Mouse (Mus musculus): ENCODE measurements around the gene Uvrag.

Gene Uvrag

GRCm38 (mm10) chr7:99139841-99140491 is 975 bp downstream of the Uvrag start:
- no peak for DNase-seq (ENCODE audit: low read depth, low spot score)

DNA sequence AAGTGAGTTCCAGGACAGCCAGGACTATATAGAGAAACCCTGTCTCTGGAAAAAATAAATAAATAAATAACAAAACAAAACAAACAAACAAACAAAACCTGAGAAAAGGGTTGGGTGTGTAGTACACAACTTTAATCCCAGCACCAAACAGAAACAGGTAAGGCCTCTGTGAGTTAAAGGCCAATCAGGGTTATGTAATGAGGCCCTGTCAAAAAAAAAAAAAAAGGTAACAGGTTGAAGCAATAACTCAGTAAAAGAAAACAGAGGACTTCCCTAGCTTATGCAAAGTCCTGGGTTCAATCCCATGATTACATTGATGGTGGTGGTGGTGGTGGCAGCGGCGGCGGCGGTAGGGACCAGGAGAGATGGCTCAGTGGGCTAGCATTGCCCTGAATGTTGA is 3.4 kb downstream of the Uvrag start:
- no peak for DNase-seq (ENCODE audit: low read depth, low spot score)

DNA sequence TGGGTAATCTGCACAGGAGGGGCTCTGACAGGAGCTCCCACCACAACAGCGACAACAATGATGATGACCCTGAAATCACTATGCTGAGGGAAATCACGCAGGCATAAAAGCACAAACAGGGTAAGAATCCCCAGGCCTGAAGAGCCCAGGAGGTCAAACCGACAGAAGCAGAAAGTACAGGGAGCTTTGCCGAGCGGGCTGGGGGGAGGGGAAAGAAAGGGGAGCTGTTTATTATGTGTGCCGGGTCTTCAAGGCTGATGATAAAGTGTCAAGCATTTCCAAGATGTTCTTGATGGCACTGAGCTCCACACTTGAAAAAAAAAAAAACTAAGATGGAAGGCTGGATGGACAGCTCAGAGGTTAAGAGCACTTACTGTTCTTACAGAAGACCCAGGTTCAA is 4.2 kb downstream of the Uvrag start:
- no peak for DNase-seq (ENCODE audit: low read depth, low spot score)

GRCm38 (mm10) chr7:99133811-99134402 is 7.0 kb downstream of the Uvrag start:
- no peak for DNase-seq (ENCODE audit: low read depth, low spot score)

- no peak for DNase-seq (ENCODE audit: low read depth, low spot score)
These were observed 8.3 kb downstream of the Uvrag start for GRCm38 (mm10) chr7:99132597-99132996.

- DNase-seq (ENCODE audit: low read depth, low spot score): no peak
These were observed 9.1 kb downstream of the Uvrag start for GRCm38 (mm10) chr7:99131819-99132353.

- no peak for DNase-seq (ENCODE audit: low read depth, low spot score)
These were observed 12.0 kb downstream of the Uvrag start for GRCm38 (mm10) chr7:99128965-99129364.

DNA sequence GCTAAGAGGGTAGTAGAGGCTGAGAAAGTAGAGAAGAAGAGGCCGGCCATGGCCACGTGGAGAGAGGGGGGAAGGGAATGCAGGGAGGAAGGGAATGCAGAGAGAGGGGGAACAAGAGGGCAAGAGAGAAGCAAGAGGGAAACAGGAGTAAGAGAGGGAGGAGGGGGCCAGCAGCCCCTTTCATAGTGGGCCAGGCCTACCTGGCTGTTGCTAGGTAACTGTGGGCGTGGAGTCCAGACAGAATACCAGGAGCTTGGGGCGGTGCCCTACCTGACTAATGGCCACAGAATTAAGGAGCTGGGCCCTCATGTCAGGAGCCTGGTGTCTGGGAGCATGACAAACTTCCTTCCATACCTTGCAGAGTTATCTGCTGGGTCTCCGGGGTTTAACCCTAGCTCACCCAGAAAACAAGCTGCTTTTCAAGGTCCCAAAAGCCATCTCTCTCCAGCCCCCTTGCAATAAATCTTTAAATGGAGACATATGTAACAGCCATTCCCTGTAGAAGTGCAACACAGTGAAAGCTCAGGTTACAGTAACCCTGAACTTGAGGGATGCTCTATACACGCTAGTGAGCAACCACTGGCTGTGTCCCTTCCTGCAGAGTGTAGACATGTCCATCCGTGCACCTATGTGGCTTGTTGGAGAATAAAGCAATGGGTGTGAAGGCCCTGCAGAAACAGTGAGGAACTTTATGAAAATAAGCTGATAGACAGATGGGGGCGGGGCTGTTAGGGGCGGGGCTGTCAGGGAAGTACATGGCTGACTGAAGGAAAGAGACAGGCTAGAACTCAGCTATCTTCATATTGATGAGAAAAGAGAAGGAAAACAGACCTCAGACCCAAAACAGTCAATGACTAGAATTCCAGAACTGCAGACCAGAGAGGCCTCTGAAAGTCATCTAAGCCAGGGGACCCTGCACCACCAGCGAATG is 12.7 kb downstream of the Uvrag start:
- DNase-seq (ENCODE audit: low read depth, low spot score): no peak

- no peak for DNase-seq (ENCODE audit: low read depth, low spot score)
These were observed 14.9 kb downstream of the Uvrag start for GRCm38 (mm10) chr7:99126057-99126456.

DNA sequence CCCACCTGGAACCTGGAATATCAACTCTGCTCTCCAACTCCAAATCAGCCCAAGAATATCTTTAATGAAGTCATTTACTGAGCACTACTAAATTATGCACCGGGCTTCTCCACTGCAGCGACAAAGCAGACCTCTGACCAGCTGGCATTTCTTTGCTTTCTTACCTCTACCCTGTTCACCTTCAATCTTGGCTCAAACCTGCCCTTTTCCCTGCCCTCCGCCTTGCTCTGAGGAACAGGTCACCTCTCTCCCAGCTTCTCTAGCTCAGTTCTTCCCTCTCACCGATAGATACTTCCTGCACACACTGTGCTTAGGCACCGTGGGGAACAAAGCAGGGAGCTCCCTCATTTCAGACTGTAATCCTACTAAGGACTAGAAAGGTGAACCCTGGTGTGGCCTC is 18.3 kb downstream of the Uvrag start:
- no peak for DNase-seq (ENCODE audit: low read depth, low spot score)

DNA sequence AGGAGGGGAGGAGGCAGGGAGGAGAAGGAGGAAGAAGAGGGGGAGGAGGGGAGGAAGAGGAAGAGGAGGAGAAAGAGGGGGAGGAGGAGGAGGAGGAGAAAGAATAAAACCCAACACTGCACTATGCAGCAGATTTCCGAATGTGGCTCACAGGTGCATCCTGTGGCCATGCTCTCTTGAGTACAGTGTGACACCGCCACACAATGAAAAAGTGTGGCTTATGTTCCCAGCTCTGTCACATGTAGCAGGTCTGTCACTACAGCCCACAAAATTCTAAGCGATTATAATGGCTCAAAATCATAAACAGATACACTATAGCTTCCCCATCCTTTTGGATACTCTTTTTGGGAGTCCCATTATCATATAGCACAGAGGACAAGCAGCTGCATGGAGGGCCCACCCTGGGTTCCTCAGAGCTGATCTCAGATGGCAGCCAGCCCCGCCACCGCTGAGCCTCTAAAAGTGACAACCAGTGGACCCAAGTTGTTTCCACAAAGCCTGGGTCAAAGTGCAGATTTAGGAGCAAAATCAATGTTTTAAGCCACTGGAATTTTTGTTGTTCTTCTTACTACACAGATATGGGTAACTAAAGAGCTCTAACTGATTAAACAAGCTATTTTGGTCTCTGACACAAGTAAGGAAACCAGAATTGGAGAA is 19.9 kb downstream of the Uvrag start:
- DNase-seq (ENCODE audit: low read depth, low spot score): no peak

- no peak for DNase-seq (ENCODE audit: low read depth, low spot score)
These were observed 20.9 kb downstream of the Uvrag start for GRCm38 (mm10) chr7:99120082-99120481.

DNA sequence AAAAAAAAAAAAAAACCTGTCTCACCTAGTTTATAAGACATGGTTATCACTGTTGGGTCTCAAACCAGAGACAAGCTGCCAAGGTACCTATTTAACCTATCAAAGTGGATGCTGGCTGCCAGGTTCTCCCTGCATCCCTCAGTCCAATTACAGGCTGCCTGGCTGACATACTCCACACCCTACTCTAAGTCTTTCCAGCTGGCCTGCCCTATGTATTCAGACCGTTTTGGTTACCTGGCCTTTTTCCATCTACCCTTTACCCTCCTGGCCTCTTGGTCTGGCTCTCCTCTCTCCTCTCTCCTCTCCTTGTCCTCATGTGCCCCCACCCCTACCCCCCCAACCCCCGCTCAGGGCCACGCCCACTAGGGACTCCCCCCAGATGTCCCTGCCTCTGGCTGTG is 24.2 kb downstream of the Uvrag start:
- DNase-seq (ENCODE audit: low read depth, low spot score): no peak

DNA sequence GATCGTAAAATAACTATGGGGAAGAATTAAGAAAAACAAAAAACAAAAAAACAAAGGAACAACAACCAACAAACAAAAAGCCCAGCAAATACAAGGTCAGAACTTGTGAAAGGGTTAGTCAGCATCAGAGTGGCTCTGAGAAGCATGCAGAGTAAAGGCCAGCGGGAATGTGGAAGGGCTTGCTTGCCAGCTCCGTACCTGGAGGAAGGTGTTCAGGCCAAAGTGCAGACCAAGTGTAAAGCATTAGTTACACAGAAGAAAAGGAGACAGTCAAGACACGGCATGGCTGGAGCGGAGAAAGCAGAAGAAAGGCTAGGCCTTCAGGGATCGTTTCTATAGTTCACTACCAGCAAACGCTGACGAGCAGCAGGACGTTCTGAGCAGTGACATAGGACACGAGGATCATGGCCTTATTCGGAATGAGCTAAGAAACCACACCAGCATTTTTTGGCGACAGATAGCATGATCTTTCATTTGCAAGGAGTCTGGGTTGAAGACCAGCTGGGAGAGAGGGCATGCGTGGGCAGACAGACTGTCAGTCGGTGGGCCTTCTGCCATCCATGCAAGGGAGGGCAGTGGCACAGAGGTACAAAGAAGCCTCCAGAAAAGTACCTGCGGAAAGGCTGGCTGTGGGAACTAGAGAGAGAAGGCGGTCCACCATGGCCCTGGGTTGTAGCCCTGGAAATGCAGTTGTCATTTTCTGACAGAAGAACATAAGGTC is 26.8 kb downstream of the Uvrag start:
- DNase-seq (ENCODE audit: low read depth, low spot score): no peak

DNA sequence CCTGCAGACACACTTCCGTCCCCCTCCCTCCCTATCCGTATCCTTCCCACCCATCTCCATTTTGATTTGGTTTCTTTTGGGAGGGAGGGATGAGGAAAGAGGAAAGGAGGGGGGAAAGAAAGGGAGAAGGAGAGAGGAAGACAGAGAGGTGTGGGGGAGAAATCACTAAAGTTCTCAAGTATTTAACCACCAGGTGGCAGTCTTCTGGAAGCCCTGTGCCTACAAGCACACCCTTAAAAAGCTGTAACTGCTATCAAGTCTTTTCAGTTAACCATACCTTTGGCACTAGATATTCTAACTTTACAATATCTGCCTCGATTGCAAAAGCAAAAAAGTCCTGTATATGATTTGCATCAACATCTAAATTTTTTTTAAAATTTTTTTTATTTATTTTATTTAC is 33.4 kb downstream of the Uvrag start:
- no peak for DNase-seq (ENCODE audit: low read depth, low spot score)

DNA sequence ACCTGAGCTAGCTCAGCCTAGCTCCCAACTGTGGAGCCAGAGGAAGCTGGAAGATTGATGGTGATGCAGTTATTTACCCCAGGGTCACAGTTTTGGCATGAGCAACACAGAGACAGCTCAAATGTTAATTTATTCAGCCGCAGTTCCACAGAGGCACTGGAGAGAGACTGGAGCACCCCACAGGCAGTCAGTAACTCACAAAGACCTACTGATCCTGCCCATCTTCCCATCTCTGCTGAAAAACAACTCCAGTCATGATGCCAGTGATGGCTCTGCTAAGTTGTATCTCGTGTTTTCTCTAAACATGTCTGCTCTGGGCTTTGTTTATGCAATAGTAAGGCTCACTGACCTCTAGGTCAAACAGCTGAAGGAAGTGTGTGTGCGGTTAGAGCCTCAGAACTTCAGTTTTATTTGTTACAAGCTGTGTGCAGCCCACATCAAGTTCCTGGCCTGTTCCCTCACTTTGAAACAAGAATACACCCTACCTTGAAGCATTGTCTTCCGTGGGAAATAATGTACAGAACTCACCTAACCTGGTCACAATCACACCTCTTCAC is 34.1 kb downstream of the Uvrag start:
- no peak for DNase-seq (ENCODE audit: low read depth, low spot score)

DNA sequence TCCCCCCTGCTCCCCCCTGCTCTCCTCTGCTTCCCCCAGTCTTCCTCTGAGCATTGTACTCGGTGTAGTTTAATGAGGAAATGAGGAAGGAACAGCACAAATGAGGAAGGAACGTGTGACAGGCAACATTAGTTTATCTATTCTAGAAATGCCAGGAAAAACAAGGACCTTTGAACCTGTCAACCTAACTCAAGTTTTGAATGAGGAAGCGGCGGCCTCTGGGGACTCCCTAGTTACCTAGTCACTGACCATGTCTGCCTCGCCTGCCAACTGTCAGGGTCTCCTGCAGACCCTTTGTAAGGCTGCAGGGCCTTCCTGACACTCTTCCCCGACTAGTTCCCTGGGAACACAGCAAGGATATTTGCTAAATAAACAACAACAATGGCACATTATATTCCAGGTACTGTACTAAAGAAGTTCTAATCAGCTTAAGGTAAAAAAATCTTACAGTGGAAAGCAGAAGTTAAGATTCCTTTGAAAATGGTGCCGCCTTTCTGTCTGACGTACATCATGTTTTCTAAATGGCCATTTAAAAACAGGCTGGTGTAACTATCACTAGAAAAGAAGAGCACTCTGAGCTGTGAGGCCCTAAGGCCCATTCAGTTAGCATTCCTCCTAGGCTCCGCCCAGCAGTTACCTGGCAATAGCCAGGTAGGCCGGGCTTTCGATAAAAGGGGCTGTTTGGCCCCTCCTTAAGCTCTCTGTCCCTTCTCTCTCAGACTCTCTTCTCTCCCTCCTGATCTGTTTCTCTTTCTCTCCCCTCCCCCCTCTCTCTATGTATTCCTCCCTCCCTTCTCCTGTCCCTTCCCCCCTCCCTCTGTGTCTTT is 39.0 kb downstream of the Uvrag start:
- DNase-seq (ENCODE audit: low read depth, low spot score): no peak

DNA sequence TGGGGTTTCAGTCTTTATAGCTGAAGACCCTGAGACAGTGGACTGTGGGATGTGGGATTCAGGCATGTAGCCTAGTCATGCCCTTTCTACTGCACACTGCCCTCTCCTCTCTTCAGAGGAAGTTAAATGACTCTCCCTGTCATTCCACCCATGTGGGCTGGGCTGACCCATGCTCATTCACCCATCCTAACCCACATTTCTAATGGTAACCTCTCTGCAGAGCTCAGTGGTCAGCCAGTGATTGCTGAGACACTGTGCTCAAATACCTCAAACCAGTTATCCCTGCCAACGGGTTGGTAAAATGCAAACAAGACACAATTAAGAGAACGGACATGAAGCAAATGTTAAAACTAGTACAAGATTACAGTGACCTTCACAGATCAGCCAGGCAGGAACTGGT is 39.9 kb downstream of the Uvrag start:
- no peak for DNase-seq (ENCODE audit: low read depth, low spot score)

DNA sequence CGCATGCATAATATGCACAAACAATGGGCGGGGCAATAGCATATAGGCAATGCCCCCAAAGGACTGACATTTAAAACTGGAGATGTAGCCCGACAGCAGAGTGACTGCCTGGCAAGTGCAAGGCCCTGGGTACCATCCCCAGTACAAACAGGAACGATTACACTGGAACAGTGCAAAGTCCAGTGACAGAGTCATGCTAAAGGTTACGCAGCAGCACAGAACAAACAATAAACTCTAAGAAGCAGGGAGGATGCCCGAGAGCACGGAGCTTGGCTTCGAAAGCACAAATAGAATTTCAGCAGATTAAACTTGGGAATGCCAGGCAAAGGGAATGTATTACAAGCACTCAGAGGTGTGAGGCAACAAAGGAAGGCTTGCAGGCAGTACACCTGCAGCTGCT is 40.4 kb downstream of the Uvrag start:
- no peak for DNase-seq (ENCODE audit: low read depth, low spot score)

DNA sequence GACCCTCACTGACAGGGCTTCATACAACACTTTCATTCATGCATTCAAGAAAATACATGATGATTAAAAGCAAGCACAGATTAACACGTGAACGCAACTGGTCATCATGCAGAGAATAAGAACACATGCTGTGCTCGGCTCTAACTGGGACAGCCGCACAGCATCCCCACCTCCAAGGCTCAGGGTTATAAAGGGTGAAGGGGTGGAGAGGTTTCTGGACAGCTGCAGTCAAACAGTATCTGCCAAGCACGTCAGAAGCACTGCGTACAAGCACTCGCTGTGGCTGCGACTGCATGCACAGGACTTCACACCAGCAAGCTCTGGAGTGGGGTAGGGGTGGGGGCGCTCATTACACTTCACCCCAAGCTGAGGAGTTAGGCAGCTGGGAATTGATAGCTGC is 40.9 kb downstream of the Uvrag start:
- DNase-seq (ENCODE audit: low read depth, low spot score): no peak
